In genomic region chr6:38649545-38649944, GRCm38 (mm10) we compare ENCODE assay signal across 11 mouse cellular contexts. TPM values are rescaled to one million over a fixed set of nuclear protein-coding genes. Genes with fewer than 3 reads are reported as not detected.
DNase-seq lines count a peak whose midpoint lies in the region; ATAC-seq and TF ChIP-seq lines count a peak whose summit lies in the region.
"Had no signal": no experiment of that assay in that cellular context is flagged by ENCODE, and none has a peak within 500 bp of the region (broad histone marks: within the 10 kb centered on the region; RNA-seq: fewer than 3 reads in every experiment).

No protein-coding gene starts in this region.

- ATAC-seq in liver, postnatal 0 days = no peak
- no peak for ATAC-seq in frontal cortex, adult (ENCODE audit: low TSS enrichment)

- peak; percentile 23 for DNase-seq in heart, postnatal 4 days
- DNase-seq in heart, adult 8-10 months (ENCODE audit: low spot score) = no peak
- peak; percentile 20 to 67 for DNase-seq in spleen, postnatal 10 days (ENCODE audit: low spot score in 2 of 2)
- DNase-seq in spleen, postnatal 14 days (ENCODE audit: low spot score in 2 of 2) = no peak
- DNase-seq in liver, postnatal 0 days = no peak
- DNase-seq in thymus, postnatal 4 days = peak; percentile 64
- DNase-seq in urinary bladder, adult 2 months (ENCODE audit: low spot score) = no peak
- DNase-seq: cerebellum, adult 11 months had no signal

- no peaks in the 10 kb centered on the region for H3K36me3 ChIP-seq in liver, postnatal 0 days (replicated peaks; ENCODE audit: insufficient read depth, low read length)
- H3K36me3 ChIP-seq: forebrain, embryonic 12.5 days; heart, embryonic 15.5 days had no signal

- H3K9ac ChIP-seq in liver, postnatal 0 days (replicated peaks) = no peak overlapping the region
- H3K9ac ChIP-seq: forebrain, embryonic 12.5 days; heart, embryonic 15.5 days had no signal

- H3K4me3 ChIP-seq in liver, postnatal 0 days (ENCODE audit: low read depth, low read length) = no peak overlapping the region
- H3K4me3 ChIP-seq: forebrain, embryonic 12.5 days; heart, embryonic 15.5 days had no signal

- H3K27me3 ChIP-seq in liver, postnatal 0 days (ENCODE audit: insufficient read depth, low read length) = no peaks in the 10 kb centered on the region
- H3K27me3 ChIP-seq: heart, embryonic 15.5 days had no signal

- no peak overlapping the region for H3K27ac ChIP-seq in liver, postnatal 0 days (ENCODE audit: low read depth)
- H3K27ac ChIP-seq: forebrain, embryonic 12.5 days; heart, embryonic 15.5 days had no signal

- no peak for TF ChIP-seq EP300 in liver, postnatal 0 days (IDR thresholded peaks at IDR 0.05; ENCODE audit: low read depth)

- no peak overlapping the region for H3K4me2 ChIP-seq in liver, postnatal 0 days (ENCODE audit: low read depth, low read length)
- H3K4me2 ChIP-seq: forebrain, embryonic 12.5 days; heart, embryonic 15.5 days had no signal

- H3K4me1 ChIP-seq in liver, postnatal 0 days (ENCODE audit: insufficient read depth) = no peaks in the 10 kb centered on the region
- H3K4me1 ChIP-seq: forebrain, embryonic 12.5 days; heart, embryonic 15.5 days had no signal

- TF ChIP-seq CTCF in liver, postnatal 0 days (IDR thresholded peaks at IDR 0.05; ENCODE audit: low read depth) = peak; percentile 56

- no peaks in the 10 kb centered on the region for H3K9me3 ChIP-seq in liver, postnatal 0 days (ENCODE audit: low read length)
- H3K9me3 ChIP-seq: forebrain, embryonic 12.5 days; heart, embryonic 15.5 days had no signal

- 70% methylated on average over 3 of the region's 3 CpGs for WGBS in liver, postnatal 0 days (ENCODE audit: insufficient replicate concordance)

RNA-seq across cellular contexts. Expression of gene Klrg2, which starts 12.5 kb away (rescaled TPM):
- under 1 TPM; 0.54 to 0.91 TPM for total RNA-seq in heart, postnatal 4 days (2021)
- total RNA-seq in heart, adult 8-10 months (2022) = under 1 TPM; 0.19 to 0.65 (median 0.46) TPM
- not detected in 2 replicates for polyA plus RNA-seq in liver, postnatal 0 days (2015; fragmentation: Nextera tagmentation; extraction: Ambion mirVana)
- 5.1 and 5.5 TPM in 2 replicates for polyA plus RNA-seq in urinary bladder, adult 2 months (2012; rRNA removed)
- polyA plus RNA-seq: forebrain, embryonic 12.5 days had no signal

RNA-seq across cellular contexts. Expression of gene Clec2l, which starts 13.3 kb away (rescaled TPM):
- 1 to 10 TPM; 4.8 to 4.9 TPM for total RNA-seq in heart, postnatal 4 days (2021)
- 1 to 10 TPM; 1.0 to 2.2 (median 1.4) TPM for total RNA-seq in heart, adult 8-10 months (2022)
- not detected in 2 replicates for polyA plus RNA-seq in liver, postnatal 0 days (2015; fragmentation: Nextera tagmentation; extraction: Ambion mirVana)
- 0.46 and 0.47 TPM in 2 replicates for polyA plus RNA-seq in urinary bladder, adult 2 months (2012; rRNA removed)

Comparison
In these comparisons a context has a peak if more than half of its experiments do, and no peak if none do; other contexts are left out.
1. DNase-seq: peak in heart, postnatal 4 days (single experiment), spleen, postnatal 10 days (2 of 2) and thymus, postnatal 4 days (single experiment); none in heart, adult 8-10 months (single experiment), spleen, postnatal 14 days (0 of 2), liver, postnatal 0 days (single experiment) and urinary bladder, adult 2 months (single experiment).